In genomic region chr9:44013781-44014180, GRCm38 (mm10) we compare ENCODE assay signal across 31 mouse cellular contexts. TPM values are rescaled to one million over a fixed set of nuclear protein-coding genes. Genes with fewer than 3 reads are reported as not detected.
DNase-seq lines count a peak whose midpoint lies in the region; ATAC-seq lines count a peak whose summit lies in the region.
"Had no signal": no experiment of that assay in that cellular context is flagged by ENCODE, and none has a peak within 500 bp of the region (broad histone marks: within the 10 kb centered on the region; RNA-seq: fewer than 3 reads in every experiment).

No protein-coding gene starts in this region.

- H3K27me3 ChIP-seq in midbrain, embryonic 11.5 days (ENCODE audit: control insufficient read depth, insufficient read depth, low read length): no peaks in the 10 kb centered on the region
- H3K27me3 ChIP-seq: heart, embryonic 15.5 days; hindbrain, embryonic 12.5 days; limb, embryonic 15.5 days; liver, embryonic 13.5 days; neural tube, embryonic 13.5 days had no signal

- H3K27ac ChIP-seq in midbrain, embryonic 11.5 days (ENCODE audit: low read depth, low read length): no peak overlapping the region
- H3K27ac ChIP-seq: heart, embryonic 15.5 days; hindbrain, embryonic 12.5 days; hindbrain, postnatal 0 days; limb, embryonic 10.5 days; limb, embryonic 15.5 days; liver, embryonic 13.5 days; macrophage; midbrain, embryonic 10.5 days; neural tube, embryonic 13.5 days; stomach, postnatal 0 days had no signal

- H3K4me3 ChIP-seq in midbrain, embryonic 11.5 days (ENCODE audit: low read depth, low read length): no peak overlapping the region
- H3K4me3 ChIP-seq: erythroblast, embryonic 14.5 days; heart, embryonic 15.5 days; hindbrain, embryonic 12.5 days; limb, embryonic 10.5 days; limb, embryonic 15.5 days; liver, embryonic 13.5 days; midbrain, embryonic 10.5 days; myocyte; neural tube, embryonic 13.5 days had no signal

- H3K9me3 ChIP-seq in midbrain, embryonic 11.5 days (ENCODE audit: control insufficient read depth, low read length): no peaks in the 10 kb centered on the region
- H3K9me3 ChIP-seq: heart, embryonic 15.5 days; hindbrain, embryonic 12.5 days; limb, embryonic 10.5 days; limb, embryonic 15.5 days; liver, embryonic 13.5 days; midbrain, embryonic 10.5 days; neural tube, embryonic 13.5 days had no signal

- H3K4me2 ChIP-seq in midbrain, embryonic 11.5 days: no peak overlapping the region
- H3K4me2 ChIP-seq: heart, embryonic 15.5 days; hindbrain, embryonic 12.5 days; limb, embryonic 15.5 days; liver, embryonic 13.5 days; neural tube, embryonic 13.5 days had no signal

- H3K4me1 ChIP-seq in midbrain, embryonic 11.5 days (ENCODE audit: control insufficient read depth, insufficient read depth, low read length): no peaks in the 10 kb centered on the region
- H3K4me1 ChIP-seq: hindbrain, embryonic 12.5 days; limb, embryonic 15.5 days; liver, embryonic 13.5 days; midbrain, embryonic 10.5 days had no signal

- H3K9ac ChIP-seq in midbrain, embryonic 11.5 days (ENCODE audit: low read length): no peak overlapping the region
- H3K9ac ChIP-seq: forebrain, postnatal 0 days; heart, embryonic 15.5 days; hindbrain, embryonic 12.5 days; limb, embryonic 15.5 days; liver, embryonic 13.5 days; neural tube, embryonic 13.5 days had no signal

- peak; percentile 27; the same call in 1 of the 2 replicates for ATAC-seq in megakaryocyte, adult 5-6 weeks (ENCODE audit: poor library complexity, severe bottlenecking)
- ATAC-seq in midbrain, embryonic 11.5 days (ENCODE audit: low FRiP score): no peak
- ATAC-seq: intestine, embryonic 16.5 days; Patski had no signal

- no peaks in the 10 kb centered on the region for H3K36me3 ChIP-seq in midbrain, embryonic 11.5 days (ENCODE audit: control insufficient read depth, insufficient read depth, low read length)
- H3K36me3 ChIP-seq: heart, embryonic 15.5 days; hindbrain, embryonic 12.5 days; limb, embryonic 10.5 days; limb, embryonic 15.5 days; liver, embryonic 13.5 days; midbrain, embryonic 10.5 days; neural tube, embryonic 13.5 days had no signal

- 83% methylated on average over 6 of the region's 6 CpGs for WGBS in midbrain, embryonic 11.5 days

- DNase-seq in thymus, postnatal 0 days (ENCODE audit: low spot score): peak; percentile 15
- DNase-seq in thymus, adult 18-20 months: no peak
- DNase-seq in thymus, postnatal 14 days: peak; percentile 59
- no peak for DNase-seq in kidney, adult 11 months
- DNase-seq in midbrain, embryonic 11.5 days (ENCODE audit: low spot score, missing footprints): no peak
- DNase-seq: adrenal gland, postnatal 14 days; B cell, adult 2 months; cerebellum, adult 11-12 months; forebrain, postnatal 0 days; gastrocnemius, postnatal 10 days; heart, postnatal 36 days; kidney, postnatal 10 days; liver, embryonic 13.5 days; lung, adult 2 months; lung, postnatal 10 days; right cerebral cortex, postnatal 25 days had no signal

RNA-seq across cellular contexts. Expression of gene Thy1, which starts 29.4 kb away (rescaled TPM):
- polyA plus RNA-seq in thymus, postnatal 0 days (2015; fragmentation: Nextera tagmentation; extraction: Ambion mirVana): 415 and 436 TPM in 2 replicates
- total RNA-seq in megakaryocyte, adult 5-6 weeks (2015): 16.0 and 16.7 TPM in 2 replicates
- 7.5 and 10.5 TPM in 2 replicates for total RNA-seq in megakaryocyte, adult 5-6 weeks (2017)
- not detected in 2 replicates for polyA plus RNA-seq in midbrain, embryonic 11.5 days (2014; fragmentation: Nextera tagmentation; extraction: Ambion mirVana)
- polyA plus RNA-seq: erythroblast, embryonic 14.5 days; forebrain, embryonic 11.5 days; hindbrain, embryonic 12.5 days; midbrain, embryonic 10.5 days; myocyte; Patski had no signal

RNA-seq across cellular contexts. Expression of gene Usp2, which starts 53.0 kb away (rescaled TPM):
- 7.4 and 13.1 TPM in 2 replicates for polyA plus RNA-seq in thymus, postnatal 0 days (2015; fragmentation: Nextera tagmentation; extraction: Ambion mirVana)
- 1.3 and 4.5 TPM in 2 replicates for total RNA-seq in megakaryocyte, adult 5-6 weeks (2015)
- total RNA-seq in megakaryocyte, adult 5-6 weeks (2017): 1.1 and 1.3 TPM in 2 replicates
- polyA plus RNA-seq in midbrain, embryonic 11.5 days (2014; fragmentation: Nextera tagmentation; extraction: Ambion mirVana): 7.3 and 9.7 TPM in 2 replicates
- polyA plus RNA-seq: erythroblast, embryonic 14.5 days had no signal

Comparison
In these comparisons a context has a peak if more than half of its experiments do, and no peak if none do; other contexts are left out.
1. DNase-seq: peak in thymus, postnatal 0 days (single experiment) and thymus, postnatal 14 days (single experiment); none in thymus, adult 18-20 months (0 of 2), kidney, adult 11 months (single experiment) and midbrain, embryonic 11.5 days (single experiment).
2. RNA of gene Thy1, which starts 29.4 kb away (polyA plus RNA-seq): 415 to 436 TPM in thymus, postnatal 0 days; not detected in midbrain, embryonic 11.5 days; every median in the first group is over 100 times any median in the second.